Mouse (Mus musculus) liver, postnatal 0 days (tissue): ENCODE measurements around the gene Chp2. TPM values are rescaled to one million over a fixed set of nuclear protein-coding genes. Genes with fewer than 3 reads are reported as not detected.
A peak's percentile ranks its signal among the peaks of the same experiment; 100 is the strongest.
"Not testable (repeated sequence)": the region's sequence is repeated elsewhere in the genome, so short reads cannot be mapped to it uniquely, and the experiment has no call there.

ENCODE experiments used
- ATAC-seq: fragments of 200-750 bp; cut with Nextera tagmentation; 2 replicates; pipeline ENCODE4 v1.8.0; 2017; ENCODE audit warnings: mild to moderate bottlenecking, moderate library complexity
- DNase-seq: peaks from one replicate; pipeline ENCODE4 v3.0.0-alpha.2; 2016
- H3K27ac ChIP-seq: fragments of 300-500 bp; sonication (generic); 2 replicates; pipeline ENCODE4 v1.5.1; 2014; ENCODE audit warnings: antibody characterized with exemption, moderate library complexity, mild to moderate bottlenecking, low read depth
- H3K27me3 ChIP-seq: fragments of 300-500 bp; sonication (generic); 2 replicates; pipeline ENCODE4 v1.6.1; 2014; ENCODE audit warnings: low read length, control low read depth, mixed read lengths; ENCODE audit not compliant: insufficient read depth
- H3K36me3 ChIP-seq: fragments of 300-500 bp; sonication (generic); replicated peaks from 2 replicates; pipeline ENCODE4 v1.6.1; 2014; ENCODE audit warnings: mild to moderate bottlenecking, control low read depth, low read length, moderate library complexity, mixed read lengths; ENCODE audit not compliant: insufficient read depth
- H3K4me1 ChIP-seq: fragments of 300-500 bp; sonication (generic); 2 replicates; pipeline ENCODE4 v1.6.1; 2014; ENCODE audit warnings: antibody characterized with exemption, mild to moderate bottlenecking, control low read depth; ENCODE audit not compliant: insufficient read depth
- H3K4me2 ChIP-seq: fragments of 300-500 bp; sonication (generic); 2 replicates; pipeline ENCODE4 v1.6.1; 2014; ENCODE audit warnings: low read depth, mild to moderate bottlenecking, low read length, moderate library complexity, mixed read lengths
- H3K4me3 ChIP-seq: fragments of 300-500 bp; sonication (generic); 2 replicates; pipeline ENCODE4 v1.5.1; 2014; ENCODE audit warnings: low read depth, low read length
- H3K9ac ChIP-seq: fragments of 300-500 bp; sonication (generic); replicated peaks from 2 replicates; pipeline ENCODE4 v1.6.1; 2014; ENCODE audit warnings: mild to moderate bottlenecking, moderate library complexity
- H3K9me3 ChIP-seq: fragments of 300-500 bp; sonication (generic); 2 replicates; pipeline ENCODE4 v1.6.1; 2016; ENCODE audit warnings: mild to moderate bottlenecking, control low read depth, low read length, mixed read lengths
- CTCF ChIP-seq: sonication (generic); IDR thresholded peaks from 2 replicates; pipeline ENCODE4 v1.5.1; 2016; ENCODE audit warnings: antibody characterized with exemption, low read depth
- EP300 ChIP-seq: IDR thresholded peaks from 2 replicates; pipeline ENCODE4 v1.6.1; 2016; ENCODE audit warnings: antibody characterized with exemption, low read depth, mild to moderate bottlenecking
- WGBS: fragments of 180-500 bp; shearing (Covaris S2); extraction: QIAGEN DNeasy Blood & Tissue Kit; methylation state at CpG from one replicate; pipeline ENCODE4 v1.1.7; 2014; ENCODE audit not compliant: insufficient replicate concordance; 5-methylcytosine and 5-hydroxymethylcytosine counted together
- polyA plus RNA-seq: library from polyadenylated mRNA; unstranded; fragments of >200 nt; fragmentation: Nextera tagmentation; extraction: Ambion mirVana; gene quantifications from 2 replicates; pipeline ENCODE4 v1.2.1, GENCODE M21; 2015

Chp2 gene
- polyA plus RNA-seq, 1 experiment from 2014 or later: 2.1 TPM

DNA sequence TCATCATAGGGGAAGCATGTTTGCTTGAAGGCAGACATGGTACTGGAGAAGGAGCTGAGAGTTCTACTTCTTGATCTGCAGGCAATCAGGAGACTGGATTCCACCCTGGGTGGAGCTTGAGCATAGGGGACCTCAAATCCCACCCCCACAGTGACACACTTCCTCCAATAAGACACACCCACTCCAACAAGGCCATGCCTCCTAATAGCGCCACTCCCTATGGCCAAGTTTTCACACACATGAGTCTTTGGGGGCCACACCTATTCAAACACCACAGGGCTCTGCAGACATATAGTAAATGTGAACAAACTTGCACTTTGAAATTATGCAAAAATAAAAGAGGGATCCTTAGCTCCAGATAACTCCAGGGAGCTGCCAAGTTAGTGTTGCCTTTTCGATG is 19.6 kb downstream of the Chp2 start:
- H3K9me3 ChIP-seq: no peaks in the 10 kb centered on the region
- no peaks in the 10 kb centered on the region for H3K36me3 ChIP-seq
- H3K4me3 ChIP-seq: no peak overlapping the region
- 85% methylated on average over 2 of the region's 2 CpGs for WGBS
- TF ChIP-seq CTCF (no peak), EP300 (no peak)
- no peak overlapping the region for H3K9ac ChIP-seq
- H3K27me3 ChIP-seq: no peaks in the 10 kb centered on the region
- no peak for DNase-seq
- H3K4me2 ChIP-seq: no peak overlapping the region
- ATAC-seq: no peak
- H3K27ac ChIP-seq: no peak overlapping the region
- H3K4me1 ChIP-seq: no peaks in the 10 kb centered on the region

DNA sequence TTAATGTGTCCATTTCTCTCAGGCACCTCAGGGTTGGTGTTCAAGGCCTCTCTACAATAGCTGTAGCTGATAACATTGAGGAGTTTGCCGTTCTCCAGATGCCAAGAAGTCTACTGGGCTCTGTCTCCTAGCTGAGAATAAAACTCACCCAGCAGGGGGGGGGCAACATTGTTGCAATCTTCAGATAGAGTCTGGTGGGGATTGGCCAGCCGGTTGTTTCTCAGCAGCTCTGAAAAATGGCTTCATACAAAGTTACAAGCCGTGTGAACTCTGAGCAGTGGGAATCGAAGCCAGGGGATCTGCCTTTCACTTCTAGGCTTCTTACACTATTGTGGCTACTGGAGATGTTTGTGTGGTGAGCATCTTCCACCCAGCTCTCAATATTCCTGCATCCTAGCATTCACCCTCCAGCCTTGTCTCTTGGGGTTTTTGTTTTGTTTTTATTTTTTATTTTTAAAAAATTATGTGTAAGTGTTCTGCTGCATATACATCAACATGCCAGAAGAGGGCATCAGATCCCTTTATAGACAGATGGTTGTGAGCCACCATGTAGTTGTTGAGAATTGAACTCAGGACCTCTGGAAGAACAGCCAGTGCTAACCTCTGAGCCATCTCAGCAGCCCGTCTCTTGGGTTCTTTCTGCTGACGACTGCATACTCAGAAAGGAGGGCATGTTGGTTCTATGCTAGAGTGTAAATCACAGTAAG is 21.3 kb downstream of the Chp2 start:
- Histone ChIP-seq H3K4me2 (no peak overlapping the region), H3K27me3 (no peaks in the 10 kb centered on the region), H3K27ac (no peak overlapping the region), H3K9ac (no peak overlapping the region), H3K36me3 (no peaks in the 10 kb centered on the region), H3K4me1 (no peaks in the 10 kb centered on the region), H3K4me3 (no peak overlapping the region), H3K9me3 (no peaks in the 10 kb centered on the region)
- 73% methylated on average over 6 of the region's 6 CpGs for WGBS
- DNase-seq: no peak
- ATAC-seq: no peak
- TF ChIP-seq EP300 (no peak), CTCF (no peak; the same call in 1 of the 2 replicates)

DNA sequence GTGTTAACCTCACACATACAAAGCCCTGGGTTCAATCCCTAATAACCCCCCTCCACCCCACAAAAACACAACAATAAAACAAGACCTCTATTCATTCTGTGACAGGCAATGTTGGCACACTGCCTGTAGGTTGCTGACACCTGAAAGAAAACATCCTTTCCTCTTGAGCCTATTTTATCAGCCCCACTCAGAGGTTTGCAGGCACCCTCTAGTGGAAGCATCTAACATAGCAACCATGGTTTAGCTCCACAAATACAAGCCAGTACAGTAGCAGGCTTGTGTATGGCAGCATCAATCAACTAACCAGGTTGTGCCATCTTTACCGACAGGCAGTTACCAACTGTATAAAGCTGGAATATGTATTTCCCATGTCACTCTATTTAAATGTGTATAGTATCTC is 23.0 kb downstream of the Chp2 start:
- peak; percentile 91 for TF ChIP-seq CTCF
- no peak for TF ChIP-seq EP300

DNA sequence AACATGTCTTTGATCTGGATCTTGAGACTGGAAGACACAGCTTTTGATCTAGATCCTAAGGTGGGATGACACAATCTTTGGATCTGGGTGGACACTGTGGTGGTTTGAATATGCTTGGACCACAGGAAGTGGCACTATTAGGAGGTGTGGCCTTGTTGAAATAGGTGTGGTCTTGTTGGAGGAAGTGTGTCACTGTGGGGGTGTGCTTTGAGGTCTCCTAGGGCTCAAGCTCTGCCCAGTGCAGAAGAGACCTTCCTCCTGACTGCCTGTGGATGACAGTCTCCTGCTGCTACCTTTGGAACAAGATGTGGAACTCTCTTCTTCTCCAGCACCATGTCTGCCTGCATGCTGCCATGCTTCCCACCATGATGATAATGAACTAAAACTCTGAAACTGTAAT is 23.4 kb downstream of the Chp2 start:
- not testable (repeated sequence) for DNase-seq, ATAC-seq, H3K4me3 ChIP-seq, H3K36me3 ChIP-seq, H3K4me2 ChIP-seq, H3K4me1 ChIP-seq, H3K27me3 ChIP-seq, H3K27ac ChIP-seq, H3K9ac ChIP-seq, H3K9me3 ChIP-seq

More for the DNA sequence above, 23.0 kb downstream of the Chp2 start:
- WGBS: 38% methylated on average over 1 of the region's 1 CpGs
- H3K36me3 ChIP-seq: no peaks in the 10 kb centered on the region
- DNase-seq (peak; percentile 30), ATAC-seq (no peak)
- H3K4me1 ChIP-seq: no peaks in the 10 kb centered on the region
- H3K9me3 ChIP-seq: no peaks in the 10 kb centered on the region
- no peak overlapping the region for H3K4me3 ChIP-seq
- no peaks in the 10 kb centered on the region for H3K27me3 ChIP-seq
- H3K27ac ChIP-seq: no peak overlapping the region
- no peak overlapping the region for H3K9ac ChIP-seq
- H3K4me2 ChIP-seq: no peak overlapping the region

DNA sequence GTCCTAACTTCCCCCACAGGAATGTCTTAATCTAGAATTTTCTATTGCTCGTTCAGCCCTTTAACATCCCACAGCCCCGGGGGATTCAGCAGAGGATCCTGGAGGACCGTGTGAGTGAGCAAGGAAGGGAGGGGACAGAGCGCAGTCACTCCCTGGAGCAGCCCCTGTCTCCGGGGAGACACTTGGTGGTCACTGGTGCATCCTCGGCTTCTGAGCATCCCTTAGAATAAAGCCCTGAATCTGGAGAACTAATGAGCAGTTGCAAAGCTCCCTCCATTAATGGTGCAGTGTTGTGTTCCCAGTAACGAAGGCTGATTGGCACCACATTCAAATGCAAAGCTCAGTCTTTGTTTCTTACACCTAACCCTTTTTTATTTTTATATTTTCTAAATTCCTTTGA is 24.9 kb downstream of the Chp2 start:
- TF ChIP-seq CTCF: no peak
- no peak for TF ChIP-seq EP300
- Histone ChIP-seq H3K27me3 (no peaks in the 10 kb centered on the region), H3K4me3 (no peak overlapping the region), H3K4me2 (no peak overlapping the region), H3K27ac (no peak overlapping the region), H3K9me3 (no peaks in the 10 kb centered on the region), H3K4me1 (no peaks in the 10 kb centered on the region), H3K36me3 (no peaks in the 10 kb centered on the region), H3K9ac (no peak overlapping the region)
- no peak for DNase-seq
- no peak for ATAC-seq
- WGBS: 58% methylated on average over 7 of the region's 7 CpGs

DNA sequence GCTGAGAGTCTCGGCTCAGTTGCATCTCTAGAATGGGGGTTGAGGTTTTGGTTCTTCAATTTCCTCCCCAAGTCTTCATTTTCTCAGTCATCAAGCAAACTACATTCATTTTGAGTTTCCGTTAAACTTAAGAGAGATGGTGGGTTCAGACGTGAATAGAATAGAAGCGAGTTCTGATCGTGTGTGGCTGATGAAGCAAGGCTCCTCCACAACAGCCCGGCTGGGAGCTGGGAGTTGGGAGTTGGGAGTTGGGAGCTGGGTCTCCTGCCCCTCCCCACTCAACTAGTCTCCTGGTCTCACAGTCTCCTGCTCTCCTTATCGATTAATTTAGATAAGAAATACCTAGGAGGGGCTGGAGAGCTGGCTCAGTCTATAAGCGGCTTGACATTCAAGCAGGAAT is 25.3 kb downstream of the Chp2 start:
- TF ChIP-seq CTCF (no peak), EP300 (no peak)
- no peaks in the 10 kb centered on the region for H3K9me3 ChIP-seq
- 67% methylated on average over 8 of the region's 8 CpGs for WGBS
- H3K4me1 ChIP-seq: no peaks in the 10 kb centered on the region
- H3K4me2 ChIP-seq: no peak overlapping the region
- no peak overlapping the region for H3K4me3 ChIP-seq
- no peaks in the 10 kb centered on the region for H3K27me3 ChIP-seq
- DNase-seq: no peak
- H3K27ac ChIP-seq: no peak overlapping the region
- no peak overlapping the region for H3K9ac ChIP-seq
- ATAC-seq: no peak
- no peaks in the 10 kb centered on the region for H3K36me3 ChIP-seq

DNA sequence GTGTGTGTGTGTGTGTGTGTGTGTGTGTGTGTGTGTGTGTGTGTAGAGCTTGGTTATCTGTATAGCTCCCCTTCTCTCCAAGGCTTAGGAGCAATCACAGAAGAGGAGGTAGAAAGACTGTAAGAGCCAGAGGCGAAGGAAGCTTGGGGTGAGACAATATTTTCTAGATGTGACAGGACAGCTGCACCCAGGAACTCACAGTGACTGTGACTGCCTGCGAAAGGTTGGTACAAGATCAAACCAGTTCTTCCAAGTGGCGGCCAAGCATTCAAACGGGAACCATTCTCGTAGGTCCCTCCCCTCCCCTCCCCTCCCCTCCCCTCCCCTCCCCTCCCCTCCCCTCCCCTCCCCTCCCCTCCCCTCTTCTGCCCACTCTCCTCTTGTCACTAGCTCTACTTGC is 26.7 kb downstream of the Chp2 start:
- no peaks in the 10 kb centered on the region for H3K36me3 ChIP-seq
- WGBS: 52% methylated on average over 5 of the region's 5 CpGs
- H3K4me2 ChIP-seq: no peak overlapping the region
- no peak overlapping the region for H3K27ac ChIP-seq
- H3K27me3 ChIP-seq: no peaks in the 10 kb centered on the region
- no peaks in the 10 kb centered on the region for H3K4me1 ChIP-seq
- H3K4me3 ChIP-seq: no peak overlapping the region
- no peak overlapping the region for H3K9ac ChIP-seq
- DNase-seq: no peak
- ATAC-seq: no peak
- no peaks in the 10 kb centered on the region for H3K9me3 ChIP-seq
- no peak for TF ChIP-seq CTCF
- no peak for TF ChIP-seq EP300
